Mouse (Mus musculus): ENCODE data around the gene Zfp398.
"Not testable (repeated sequence)": the region's sequence is repeated elsewhere in the genome, so short reads cannot be mapped to it uniquely, and the experiment has no call there.

Gene Zfp398

GRCm38 (mm10) chr6:47827462-47827861 lies 8.0 kb upstream of the Zfp398 start:
- no peak for DNase-seq

GRCm38 (mm10) chr6:47828950-47829349 lies 6.5 kb upstream of the Zfp398 start:
- peak; percentile 54 for DNase-seq

- DNase-seq: peak; percentile 90
Observed at GRCm38 (mm10) chr6:47830104-47831078, 5.1 kb upstream of the Zfp398 start, which contains the start of gene Zfp786. Zfp786 (minus strand) TSS chr6:47830867.

- DNase-seq: no peak
Observed at GRCm38 (mm10) chr6:47832220-47832619, 3.2 kb upstream of the Zfp398 start.

DNA sequence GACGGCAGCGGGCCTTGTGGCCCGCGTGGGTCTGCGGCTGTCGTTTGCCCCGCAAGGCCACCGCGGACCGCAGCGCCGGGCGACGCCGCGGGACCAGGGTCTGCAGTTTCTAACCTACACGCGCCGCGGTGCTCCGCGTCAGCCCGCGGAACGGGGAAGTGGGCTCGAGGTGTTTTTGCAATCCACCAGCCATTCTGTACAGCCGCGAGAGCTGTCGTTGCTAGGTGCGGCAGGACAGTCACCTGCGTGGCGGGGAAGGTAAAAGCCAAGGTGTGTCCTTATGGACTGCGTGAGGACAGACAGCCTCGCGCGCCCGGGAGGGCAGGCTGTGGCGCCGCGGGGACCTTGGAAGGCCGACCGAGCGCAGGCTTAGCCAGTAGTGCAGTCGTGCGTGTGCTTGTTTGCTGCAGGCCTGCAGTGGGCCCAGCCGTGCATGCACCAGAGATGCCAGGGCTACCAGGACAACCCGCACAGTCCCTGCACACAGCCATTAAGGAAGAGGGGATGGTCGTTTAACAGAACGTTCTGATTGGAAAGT lies 592 bp downstream of the Zfp398 start:
- peak; percentile 56 for DNase-seq

- no peak for DNase-seq
Observed at GRCm38 (mm10) chr6:47837630-47838029, 2.2 kb downstream of the Zfp398 start.

DNA sequence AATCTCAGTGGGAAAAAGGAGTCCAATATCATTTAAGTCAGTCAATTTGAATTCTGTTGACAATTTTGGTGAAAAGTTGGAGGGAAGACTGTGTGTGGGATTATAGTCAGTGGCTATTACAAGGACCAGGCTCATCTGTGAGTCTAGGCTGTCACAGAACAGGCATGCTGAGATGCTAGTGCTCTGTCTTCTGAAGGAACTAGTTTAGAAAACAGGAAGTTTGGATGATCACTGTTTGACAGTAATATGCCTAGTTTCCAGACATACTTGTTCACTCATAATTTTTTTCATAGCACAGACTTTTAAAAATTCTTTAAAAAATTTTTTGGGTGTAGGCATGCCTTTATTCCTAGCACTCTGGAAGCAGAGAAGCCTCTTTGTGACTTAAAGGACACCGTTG lies 5.6 kb downstream of the Zfp398 start:
- no peak for DNase-seq

DNA sequence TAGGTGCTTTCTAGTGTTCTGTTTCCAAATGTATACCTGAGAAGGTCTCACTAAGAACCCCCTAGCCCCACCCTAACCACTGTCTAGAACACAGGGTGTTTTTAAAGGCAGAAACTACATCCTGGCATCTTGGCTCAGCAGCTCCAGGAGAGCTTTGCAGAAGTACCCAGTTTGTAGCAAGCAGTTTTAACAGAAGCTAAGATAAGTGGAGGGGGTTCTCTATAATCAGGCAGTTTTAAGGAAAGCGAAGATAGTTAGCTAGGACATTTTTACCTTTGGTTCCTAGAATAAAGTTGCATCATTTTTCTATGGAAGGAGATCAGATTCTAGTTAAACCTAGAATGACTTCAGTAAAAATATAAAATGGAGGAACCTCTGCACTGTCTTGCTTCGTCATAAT lies 6.4 kb downstream of the Zfp398 start:
- no peak for DNase-seq

- DNase-seq: no peak
Observed at GRCm38 (mm10) chr6:47842337-47842736, 6.9 kb downstream of the Zfp398 start.

- no peak for DNase-seq
Observed at GRCm38 (mm10) chr6:47845779-47846178, 10.3 kb downstream of the Zfp398 start.

GRCm38 (mm10) chr6:47857241-47857640 lies 21.8 kb downstream of the Zfp398 start:
- DNase-seq: no peak

DNA sequence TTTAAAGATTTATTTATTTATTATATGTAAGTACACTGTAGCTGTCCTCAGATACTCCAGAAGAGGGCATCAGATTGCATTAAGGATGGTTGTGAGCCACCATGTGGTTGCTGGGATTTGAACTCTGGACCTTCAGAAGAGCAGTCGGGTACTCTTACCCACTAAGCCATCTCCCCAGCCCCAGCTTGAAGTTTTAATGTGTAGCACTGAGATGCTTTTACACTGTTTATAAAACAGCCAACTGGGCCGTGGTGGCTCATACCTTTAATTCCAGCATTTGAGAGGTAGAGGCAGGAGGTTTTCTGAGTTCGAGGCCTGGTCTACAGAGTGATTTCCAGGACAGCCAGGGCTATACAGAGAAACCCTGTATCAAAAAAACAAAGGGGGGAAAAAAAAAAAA lies 22.3 kb downstream of the Zfp398 start:
- not testable (repeated sequence) for DNase-seq

GRCm38 (mm10) chr6:47872266-47872665 lies 36.8 kb downstream of the Zfp398 start:
- no peak for DNase-seq

DNA sequence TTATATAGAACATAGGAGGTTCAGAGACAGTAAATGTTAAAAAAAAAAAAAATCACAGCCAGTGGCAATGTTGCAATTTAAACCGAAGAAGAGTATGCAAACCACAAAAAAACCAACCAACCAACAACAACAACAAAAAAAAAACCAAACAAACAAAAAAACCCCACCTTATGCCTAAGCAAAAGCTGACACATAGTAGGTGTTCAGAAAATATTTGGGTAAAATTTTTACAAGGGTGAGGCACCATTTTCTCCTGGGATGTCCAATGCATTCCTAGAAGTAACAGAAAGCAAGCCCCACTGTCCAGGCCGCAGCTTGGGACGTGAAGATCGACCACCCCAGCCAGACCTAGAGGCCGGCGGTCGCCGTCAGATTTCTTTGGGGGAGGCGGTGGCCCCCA lies 41.6 kb downstream of the Zfp398 start, which contains the start of gene Zfp282:
Gene Zfp282 (plus strand): TSS at position 147 of the 400 bp plus-strand sequence.
- no peak for DNase-seq

GRCm38 (mm10) chr6:47877461-47878132 lies 42.1 kb downstream of the Zfp398 start:
- peak; percentile 91 for DNase-seq

DNA sequence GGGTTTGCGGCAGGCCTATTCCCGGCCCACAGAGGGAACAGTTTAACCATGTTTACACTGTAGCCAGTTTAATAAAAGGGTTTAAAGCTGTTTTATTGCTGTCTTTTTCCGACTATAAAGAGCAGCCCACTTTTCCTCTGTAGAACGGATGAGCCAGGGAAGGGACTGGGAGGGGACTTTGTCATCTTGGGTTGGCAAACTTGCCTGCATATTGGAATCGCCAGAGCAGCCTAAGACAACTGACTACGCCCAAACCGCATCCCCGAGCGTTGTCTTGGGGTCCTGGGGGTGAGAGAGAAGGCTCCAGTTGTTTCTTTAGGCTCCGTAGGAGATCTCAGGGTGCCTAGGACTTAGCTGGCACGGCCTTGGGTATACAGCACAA lies 42.7 kb downstream of the Zfp398 start:
- no peak for DNase-seq

DNA sequence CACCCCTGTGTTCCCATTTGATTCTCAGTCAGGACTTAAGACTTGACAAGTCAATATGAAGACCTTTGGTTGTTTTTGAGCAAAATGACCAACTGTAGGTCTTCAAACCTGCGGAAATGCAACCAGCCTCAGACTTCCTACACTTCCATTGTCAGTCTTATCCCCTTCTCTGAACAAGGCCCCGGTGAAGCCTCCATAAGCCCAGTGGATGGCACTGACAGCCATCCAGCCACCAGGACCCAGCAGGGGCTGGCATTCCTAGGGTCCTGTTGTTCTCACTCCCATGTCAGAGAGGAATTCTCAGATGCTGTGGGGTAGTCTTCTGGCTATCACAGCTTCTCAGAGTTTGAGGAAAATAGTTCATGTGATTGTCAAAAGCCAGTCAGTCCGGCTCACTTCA lies 43.1 kb downstream of the Zfp398 start:
- DNase-seq: no peak

DNA sequence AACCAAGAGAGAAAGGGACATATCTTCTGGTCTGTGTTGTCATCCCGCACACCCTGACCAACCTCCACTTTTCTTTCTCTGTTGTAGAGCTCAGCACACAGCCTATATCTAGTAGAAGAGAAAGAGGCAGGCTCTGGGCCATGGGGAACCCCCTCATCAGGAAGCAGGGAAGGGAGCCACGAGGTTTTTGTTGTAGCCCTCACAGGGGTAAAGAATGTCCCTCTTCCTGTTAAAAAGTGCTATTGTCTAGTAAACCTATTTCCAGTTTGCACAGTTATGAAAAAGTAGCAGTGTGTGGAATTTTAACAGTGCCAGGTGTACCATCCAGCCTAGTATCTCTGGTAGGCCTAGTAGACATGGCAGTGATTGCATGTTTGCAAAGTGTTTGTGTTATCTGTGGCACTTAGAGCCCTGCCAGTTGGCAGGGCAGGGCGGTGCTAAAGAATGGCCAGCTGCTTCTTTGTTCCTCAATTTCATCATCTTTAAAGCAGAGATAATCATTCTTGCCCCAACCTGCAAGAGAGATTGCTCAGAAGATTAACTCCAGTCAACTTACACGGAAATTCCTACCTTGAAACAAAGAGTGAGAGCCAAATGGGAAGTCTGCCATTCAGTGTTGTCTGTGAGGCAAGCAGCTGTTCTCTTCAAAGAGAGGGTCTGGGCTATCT lies 43.7 kb downstream of the Zfp398 start:
- DNase-seq: no peak

- no peak for DNase-seq
Observed at GRCm38 (mm10) chr6:47880166-47880565, 44.7 kb downstream of the Zfp398 start.

DNA sequence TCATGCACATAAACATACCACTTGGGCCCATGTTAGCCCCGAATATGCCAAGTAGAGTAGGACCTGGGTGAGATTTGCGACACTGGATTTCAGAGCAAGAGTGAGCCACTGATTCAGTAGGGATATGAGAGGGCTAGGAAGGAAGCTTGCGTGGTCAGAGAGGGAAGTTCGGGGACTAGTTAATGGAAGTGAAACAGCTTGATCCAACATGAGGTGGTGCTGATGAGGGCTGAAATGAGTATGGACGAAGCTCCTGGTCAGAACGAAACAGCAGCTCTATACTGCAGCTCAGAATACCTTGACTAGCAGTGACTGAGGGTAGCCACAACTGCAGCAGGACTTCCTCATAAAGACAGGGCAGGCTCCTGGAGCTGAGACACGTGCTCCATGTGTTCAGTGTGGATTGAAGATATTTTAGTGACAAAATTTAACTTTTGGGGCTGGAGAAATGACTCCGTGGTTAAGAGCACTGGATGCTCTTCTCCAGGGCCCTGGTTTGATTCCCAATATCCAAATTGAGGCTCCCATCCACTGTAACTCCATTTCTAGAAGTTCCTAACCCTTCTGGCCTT lies 53.4 kb downstream of the Zfp398 start:
- no peak for DNase-seq

DNA sequence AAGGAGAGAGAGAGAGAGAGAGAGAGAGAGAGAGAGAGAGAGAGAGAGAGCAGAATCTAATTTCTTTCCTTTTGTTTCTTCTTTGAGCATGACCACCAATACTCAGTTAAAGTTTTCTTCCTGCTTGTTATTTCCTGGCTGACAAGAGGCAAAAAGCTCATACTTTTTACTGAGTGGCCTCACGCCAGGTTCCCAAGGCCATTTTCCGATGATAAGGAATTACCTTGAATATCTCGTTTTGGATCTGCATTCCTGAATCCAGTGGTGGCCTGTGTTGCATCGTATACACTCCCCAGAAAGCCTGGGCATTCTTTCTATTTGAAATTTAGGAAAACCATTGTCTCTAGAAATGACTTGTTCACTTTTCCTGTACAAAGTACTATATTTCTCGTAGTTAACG lies 64.0 kb downstream of the Zfp398 start:
- DNase-seq: no peak

GRCm38 (mm10) chr6:47903587-47903986 lies 68.1 kb downstream of the Zfp398 start:
- DNase-seq: no peak

DNA sequence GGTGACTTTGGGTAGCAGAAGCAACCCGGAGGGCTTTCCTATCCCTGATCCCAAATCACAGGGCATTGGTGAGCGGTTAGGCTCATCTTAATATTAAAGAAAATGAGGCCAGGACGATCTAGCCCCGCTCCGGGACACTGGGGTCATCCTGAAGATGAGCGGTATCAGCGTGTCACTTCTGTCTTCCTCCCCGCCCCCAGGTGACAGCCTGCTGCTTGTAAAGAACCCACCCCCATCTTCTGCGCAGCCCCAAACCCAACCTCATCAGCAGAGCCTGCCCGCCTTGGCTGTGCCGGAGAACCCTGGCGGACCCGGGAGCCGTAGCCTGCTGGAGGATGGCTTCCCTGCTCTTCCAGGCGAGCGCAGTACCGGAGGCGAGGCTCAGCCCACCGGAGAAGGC lies 68.9 kb downstream of the Zfp398 start:
- DNase-seq: no peak
